9 mouse cellular contexts compared by ENCODE assay signal in the genomic region with DNA sequence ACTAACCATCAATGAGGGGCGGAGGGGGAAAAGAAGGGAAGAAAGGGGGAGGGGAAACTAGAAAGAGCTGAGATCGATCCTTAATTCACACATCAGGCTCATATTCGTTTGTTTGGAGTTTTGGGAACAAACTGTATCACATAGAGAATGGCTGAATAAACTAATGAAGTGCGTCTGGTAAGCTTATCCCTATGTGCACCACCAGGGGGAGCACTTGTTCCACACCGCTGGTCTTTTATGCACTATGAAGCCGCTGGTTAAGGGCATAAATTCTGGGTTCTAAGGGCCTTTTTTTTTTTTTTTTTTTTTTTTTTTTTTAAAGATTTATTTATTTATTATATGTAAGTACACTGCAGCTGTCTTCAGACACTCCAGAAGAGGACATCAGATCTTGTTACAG. TPM values are rescaled to one million over a fixed set of nuclear protein-coding genes. Genes with fewer than 3 reads are reported as not detected.
A peak's percentile ranks its signal among the peaks of the same experiment; 100 is the strongest.
DNase-seq lines count a peak whose midpoint lies in the region; TF ChIP-seq lines count a peak whose summit lies in the region.
"Had no signal": no experiment of that assay in that cellular context is flagged by ENCODE, and none has a peak within 500 bp of the region (broad histone marks: within the 10 kb centered on the region; RNA-seq: fewer than 3 reads in every experiment).

No protein-coding gene starts in this region.

- H3K4me3 ChIP-seq in kidney, adult 2 months (ENCODE audit: insufficient read depth, low read depth, low read length) = no peak overlapping the region
- H3K4me3 ChIP-seq in small intestine, adult 2 months (ENCODE audit: low read depth, low read length) = no peak overlapping the region
- H3K4me3 ChIP-seq: lung, embryonic 15.5 days had no signal

- H3K27ac ChIP-seq in kidney, adult 2 months (ENCODE audit: insufficient read depth, low read depth, low read length) = no peak overlapping the region
- no peak overlapping the region for H3K27ac ChIP-seq in small intestine, adult 2 months (ENCODE audit: insufficient read depth, low read depth, low read length)

- DNase-seq in kidney, adult 2 months = peak; percentile 71
- no peak for DNase-seq in kidney, adult 11 months
- peak; percentile 94 for DNase-seq in NIH3T3 (ENCODE audit: low read depth)
- DNase-seq in cerebellum, postnatal 14 days = peak; percentile 84 to 85
- peak; percentile 57 for DNase-seq in gastrocnemius, postnatal 14 days
- DNase-seq in kidney, postnatal 36 days = peak; percentile 63 to 84
- DNase-seq in lung, postnatal 4 days = peak; percentile 45 to 76

- intact Hi-C loops in gastrocnemius, postnatal 14 days (cut with DNase I; ENCODE audit: low total_unique reads) = loop anchor here (5.0 kb wide), 2 partner anchors 36 to 146 kb away; a partner anchor contains a TSS

- TF ChIP-seq POLR2A in kidney, adult 2 months (IDR thresholded peaks at IDR 0.05; ENCODE audit: low read depth, low read length) = no peak
- TF ChIP-seq POLR2A in small intestine, adult 2 months (IDR thresholded peaks at IDR 0.05; ENCODE audit: low read depth, low read length) = no peak

- H3K36me3 ChIP-seq in kidney, adult 2 months (ENCODE audit: control insufficient read depth, insufficient read depth, low read length) = no peaks in the 10 kb centered on the region
- no peaks in the 10 kb centered on the region for H3K36me3 ChIP-seq in small intestine, adult 2 months (ENCODE audit: control insufficient read depth, insufficient read depth, low read length)
- H3K36me3 ChIP-seq: lung, embryonic 15.5 days had no signal

- H3K4me1 ChIP-seq in kidney, adult 2 months (ENCODE audit: control insufficient read depth, insufficient read depth, low read length) = peaks cover 4% of the 10 kb centered on the region
- no peaks in the 10 kb centered on the region for H3K4me1 ChIP-seq in small intestine, adult 2 months (ENCODE audit: control insufficient read depth, insufficient read depth, insufficient read length, low read length)

- peak; percentile 89 for TF ChIP-seq CTCF in kidney, adult 2 months (conservative IDR thresholded peaks at IDR 0.05; ENCODE audit: insufficient read depth, insufficient read length, low read depth, low read length)
- TF ChIP-seq CTCF in small intestine, adult 2 months (IDR thresholded peaks at IDR 0.05; ENCODE audit: extremely low read depth, insufficient read length, insufficient replicate concordance, low read depth, low read length) = peak; percentile 60; the same call in 1 of the 2 replicates

- WGBS in kidney, adult 2 months = 7% methylated on average over 6 of the region's 6 CpGs
- WGBS in small intestine, adult 2 months = 9% methylated on average over 6 of the region's 6 CpGs

- no peaks in the 10 kb centered on the region for H3K27me3 ChIP-seq in kidney, adult 2 months (replicated peaks; ENCODE audit: control insufficient read depth, insufficient read depth, low read length)
- no peaks in the 10 kb centered on the region for H3K27me3 ChIP-seq in small intestine, adult 2 months (ENCODE audit: control insufficient read depth, insufficient read depth, low read length)
- H3K27me3 ChIP-seq: lung, embryonic 15.5 days had no signal

RNA-seq across cellular contexts. Expression of a gene that starts 18.3 kb away (rescaled TPM):
- polyA plus RNA-seq in kidney, adult 2 months (2012; rRNA removed) = 95.3 and 99.5 TPM in 2 replicates
- total RNA-seq in gastrocnemius, postnatal 14 days (2021) = 100 to 1,000 TPM; 151 to 154 TPM
- 33.1 and 61.0 TPM in 2 replicates for polyA plus RNA-seq in small intestine, adult 2 months (2012; rRNA removed)

RNA-seq across cellular contexts. Expression of a gene that starts 22.2 kb away (rescaled TPM):
- 0.94 and 1.4 TPM in 2 replicates for polyA plus RNA-seq in kidney, adult 2 months (2012; rRNA removed)
- under 1 TPM; 0.07 to 0.14 TPM for total RNA-seq in gastrocnemius, postnatal 14 days (2021)
- 0.51 and 0.65 TPM in 2 replicates for polyA plus RNA-seq in small intestine, adult 2 months (2012; rRNA removed)

RNA-seq across cellular contexts. Expression of a gene that starts 37.0 kb away (rescaled TPM):
- 32.1 and 35.5 TPM in 2 replicates for polyA plus RNA-seq in kidney, adult 2 months (2012; rRNA removed)
- total RNA-seq in gastrocnemius, postnatal 14 days (2021) = 10 to 100 TPM; 23.1 to 26.1 TPM
- polyA plus RNA-seq in small intestine, adult 2 months (2012; rRNA removed) = 10.3 and 14.4 TPM in 2 replicates
